Mouse (Mus musculus): ENCODE data around the gene Ccr5. TPM values are rescaled to one million over a fixed set of nuclear protein-coding genes. Genes with fewer than 3 reads are reported as not detected.
"Not testable (repeated sequence)": the region's sequence is repeated elsewhere in the genome, so short reads cannot be mapped to it uniquely, and the experiment has no call there.

Gene Ccr5
- polyA plus RNA-seq (2012; rRNA removed): 0.88 and 1.3 TPM in 2 replicates

- H3K36me3 ChIP-seq (ENCODE audit: control insufficient read depth, insufficient read depth, low read length): no peaks in the 10 kb centered on the region
- no peaks in the 10 kb centered on the region for H3K4me1 ChIP-seq (ENCODE audit: control insufficient read depth, insufficient read depth, low read length)
- DNase-seq: no peak
- H3K27me3 ChIP-seq (replicated peaks; ENCODE audit: control insufficient read depth, insufficient read depth, low read length): no peaks in the 10 kb centered on the region
- TF ChIP-seq POLR2A (IDR thresholded peaks at IDR 0.05; ENCODE audit: low read depth, low read length): no peak
- TF ChIP-seq CTCF (conservative IDR thresholded peaks at IDR 0.05; ENCODE audit: insufficient read depth, insufficient read length, low read depth, low read length): no peak
- WGBS: 67% methylated on average over 3 of the region's 3 CpGs
- no peak within 1 kb of the TSS for H3K4me3 ChIP-seq (ENCODE audit: insufficient read depth, low read depth, low read length)
- H3K27ac ChIP-seq (ENCODE audit: insufficient read depth, low read depth, low read length): no peak within 1 kb of the TSS
Measured at GRCm38 (mm10) chr9:124121387-124122184, at the start of gene Ccr5. Ccr5 (plus strand) TSS chr9:124121543.

GRCm38 (mm10) chr9:124079803-124080202 lies 41.5 kb upstream of the Ccr5 start:
- WGBS: 68% methylated on average over 4 of the region's 4 CpGs
- no peak overlapping the region for H3K27ac ChIP-seq (ENCODE audit: insufficient read depth, low read depth, low read length)
- no peaks in the 10 kb centered on the region for H3K4me1 ChIP-seq (ENCODE audit: control insufficient read depth, insufficient read depth, low read length)
- H3K27me3 ChIP-seq (replicated peaks; ENCODE audit: control insufficient read depth, insufficient read depth, low read length): no peaks in the 10 kb centered on the region
- no peak for DNase-seq
- no peaks in the 10 kb centered on the region for H3K36me3 ChIP-seq (ENCODE audit: control insufficient read depth, insufficient read depth, low read length)
- no peak overlapping the region for H3K4me3 ChIP-seq (ENCODE audit: insufficient read depth, low read depth, low read length)
- TF ChIP-seq CTCF (conservative IDR thresholded peaks at IDR 0.05; ENCODE audit: insufficient read depth, insufficient read length, low read depth, low read length) (no peak), POLR2A (IDR thresholded peaks at IDR 0.05; ENCODE audit: low read depth, low read length) (no peak)

DNA sequence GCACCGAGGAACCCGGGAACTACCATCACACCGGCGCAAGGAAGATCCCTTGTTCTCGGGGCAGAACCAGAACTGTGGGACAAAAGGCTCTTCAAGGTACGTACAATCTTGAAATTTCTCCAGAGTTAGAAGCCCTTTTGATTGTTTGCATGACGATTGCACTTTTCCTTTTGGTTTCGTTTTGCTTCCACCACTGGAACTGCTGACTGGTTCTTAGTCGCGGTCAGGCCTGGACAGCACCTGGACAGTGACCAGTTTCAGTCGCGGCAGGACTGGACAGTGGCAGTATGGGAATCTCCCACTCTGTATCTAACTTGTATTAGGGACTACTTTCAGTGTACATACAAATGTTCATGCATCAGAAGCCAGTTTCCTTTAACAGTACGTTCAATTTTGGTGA lies 40.9 kb upstream of the Ccr5 start:
- not testable (repeated sequence) for H3K4me3 ChIP-seq (ENCODE audit: insufficient read depth, low read depth, low read length); H3K27ac ChIP-seq (ENCODE audit: insufficient read depth, low read depth, low read length); H3K4me1 ChIP-seq (ENCODE audit: control insufficient read depth, insufficient read depth, low read length); H3K36me3 ChIP-seq (ENCODE audit: control insufficient read depth, insufficient read depth, low read length); H3K27me3 ChIP-seq (replicated peaks; ENCODE audit: control insufficient read depth, insufficient read depth, low read length); DNase-seq
- WGBS: 86% methylated on average over 13 of the region's 13 CpGs

DNA sequence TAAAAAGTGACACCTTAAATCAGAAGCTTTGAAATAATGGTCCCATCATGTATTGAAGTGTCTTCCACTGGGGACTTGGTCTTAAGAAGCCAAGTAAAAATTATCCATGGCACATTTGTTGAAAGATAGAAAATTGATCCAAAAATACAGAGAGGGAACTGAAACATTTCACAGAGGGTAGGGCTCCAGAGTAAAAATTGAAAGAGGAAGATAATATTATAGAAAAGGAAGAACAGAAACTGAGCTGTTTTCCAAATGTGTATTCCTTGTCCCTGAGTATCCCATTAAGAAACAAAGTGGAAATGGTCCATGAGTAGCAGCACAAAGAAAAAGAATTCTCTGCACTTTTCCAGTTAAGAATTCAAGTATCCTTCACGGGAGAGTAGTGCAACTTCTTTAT lies 30.9 kb upstream of the Ccr5 start:
- DNase-seq: no peak
- WGBS: 80% methylated on average over 1 of the region's 1 CpGs
- no peaks in the 10 kb centered on the region for H3K27me3 ChIP-seq (replicated peaks; ENCODE audit: control insufficient read depth, insufficient read depth, low read length)
- TF ChIP-seq POLR2A (IDR thresholded peaks at IDR 0.05; ENCODE audit: low read depth, low read length) (no peak), CTCF (conservative IDR thresholded peaks at IDR 0.05; ENCODE audit: insufficient read depth, insufficient read length, low read depth, low read length) (no peak)
- H3K4me1 ChIP-seq (ENCODE audit: control insufficient read depth, insufficient read depth, low read length): no peaks in the 10 kb centered on the region
- no peak overlapping the region for H3K27ac ChIP-seq (ENCODE audit: insufficient read depth, low read depth, low read length)
- no peaks in the 10 kb centered on the region for H3K36me3 ChIP-seq (ENCODE audit: control insufficient read depth, insufficient read depth, low read length)
- H3K4me3 ChIP-seq (ENCODE audit: insufficient read depth, low read depth, low read length): no peak overlapping the region

DNA sequence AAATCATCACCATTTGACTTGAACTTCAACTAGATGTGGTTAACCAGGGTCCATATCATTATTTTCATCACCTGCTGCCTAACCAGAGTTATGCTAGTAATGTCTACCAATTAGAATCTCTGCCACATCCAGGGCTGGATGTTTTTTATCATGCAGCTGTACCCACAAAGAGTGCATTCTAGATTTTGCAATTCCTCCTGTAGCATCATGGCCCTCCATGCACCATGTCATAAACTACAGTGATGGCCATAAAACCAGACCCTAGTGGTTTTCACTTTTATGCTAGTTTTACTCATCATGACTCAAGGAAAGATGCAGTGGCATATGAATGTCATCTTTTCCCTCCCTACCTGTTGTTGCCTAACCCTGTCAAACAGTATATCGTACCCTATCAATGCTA lies 22.2 kb upstream of the Ccr5 start:
- TF ChIP-seq CTCF (conservative IDR thresholded peaks at IDR 0.05; ENCODE audit: insufficient read depth, insufficient read length, low read depth, low read length) (no peak), POLR2A (IDR thresholded peaks at IDR 0.05; ENCODE audit: low read depth, low read length) (no peak)
- Histone ChIP-seq H3K27ac (ENCODE audit: insufficient read depth, low read depth, low read length) (no peak overlapping the region), H3K4me1 (ENCODE audit: control insufficient read depth, insufficient read depth, low read length) (no peaks in the 10 kb centered on the region), H3K36me3 (ENCODE audit: control insufficient read depth, insufficient read depth, low read length) (no peaks in the 10 kb centered on the region), H3K4me3 (ENCODE audit: insufficient read depth, low read depth, low read length) (no peak overlapping the region), H3K27me3 (replicated peaks; ENCODE audit: control insufficient read depth, insufficient read depth, low read length) (no peaks in the 10 kb centered on the region)
- WGBS: 72% methylated on average over 1 of the region's 1 CpGs
- DNase-seq: no peak

DNA sequence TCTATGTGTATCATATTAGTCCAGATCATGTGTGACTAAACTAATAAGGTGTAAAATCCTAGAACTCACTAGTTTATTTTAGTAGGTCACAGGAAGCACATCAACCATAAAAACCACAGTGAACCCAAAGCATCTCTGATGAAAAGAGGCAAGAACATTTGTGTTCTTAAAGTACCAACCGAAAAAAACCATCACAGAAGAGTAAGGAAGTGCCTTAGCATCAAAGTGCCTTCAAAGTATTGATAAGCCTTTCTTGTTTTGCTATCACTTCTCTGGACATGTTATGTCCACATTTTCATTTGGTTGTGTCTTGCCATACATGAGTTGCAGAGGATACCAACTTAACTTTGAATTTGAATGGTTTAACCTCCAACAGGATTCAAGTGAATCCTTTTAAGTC lies 21.0 kb upstream of the Ccr5 start:
- 75% methylated on average over 1 of the region's 1 CpGs for WGBS

GRCm38 (mm10) chr9:124101723-124102122 lies 19.6 kb upstream of the Ccr5 start, which contains the start of gene Ccr2:
Ccr2 (plus strand) TSS chr9:124101950.
- no peak for TF ChIP-seq POLR2A (IDR thresholded peaks at IDR 0.05; ENCODE audit: low read depth, low read length)
- WGBS: 83% methylated on average over 4 of the region's 4 CpGs
- no peak within 1 kb of the TSS for H3K4me3 ChIP-seq (ENCODE audit: insufficient read depth, low read depth, low read length)

More for the DNA sequence above, 21.0 kb upstream of the Ccr5 start:
- no peak overlapping the region for H3K27ac ChIP-seq (ENCODE audit: insufficient read depth, low read depth, low read length)
- no peaks in the 10 kb centered on the region for H3K27me3 ChIP-seq (replicated peaks; ENCODE audit: control insufficient read depth, insufficient read depth, low read length)
- H3K4me1 ChIP-seq (ENCODE audit: control insufficient read depth, insufficient read depth, low read length): no peaks in the 10 kb centered on the region
- no peak for TF ChIP-seq CTCF (conservative IDR thresholded peaks at IDR 0.05; ENCODE audit: insufficient read depth, insufficient read length, low read depth, low read length)
- TF ChIP-seq POLR2A (IDR thresholded peaks at IDR 0.05; ENCODE audit: low read depth, low read length): no peak
- no peak for DNase-seq
- no peak overlapping the region for H3K4me3 ChIP-seq (ENCODE audit: insufficient read depth, low read depth, low read length)
- H3K36me3 ChIP-seq (ENCODE audit: control insufficient read depth, insufficient read depth, low read length): no peaks in the 10 kb centered on the region

More at GRCm38 (mm10) chr9:124101723-124102122, 19.6 kb upstream of the Ccr5 start, which contains the start of gene Ccr2:
- Histone ChIP-seq H3K36me3 (ENCODE audit: control insufficient read depth, insufficient read depth, low read length) (no peaks in the 10 kb centered on the region), H3K4me1 (ENCODE audit: control insufficient read depth, insufficient read depth, low read length) (no peaks in the 10 kb centered on the region), H3K27ac (ENCODE audit: insufficient read depth, low read depth, low read length) (no peak within 1 kb of the TSS), H3K27me3 (replicated peaks; ENCODE audit: control insufficient read depth, insufficient read depth, low read length) (no peaks in the 10 kb centered on the region)
- no peak for DNase-seq

All from kidney, adult 2 months (tissue).